Mouse (Mus musculus): Measurements from ENCODE around the gene Foxp1. TPM values are rescaled to one million over a fixed set of nuclear protein-coding genes. Genes with fewer than 3 reads are reported as not detected.

The Foxp1 gene
- polyA plus RNA-seq, 1 experiment from 2014 or later: 36.4 TPM

GRCm38 (mm10) chr6:99142900-99143755 lies 379.4 kb downstream of the Foxp1 start:
- no peak overlapping the region for H3K27ac ChIP-seq (ENCODE audit: low read length)
- 61% methylated on average over 10 of the region's 10 CpGs for WGBS

DNA sequence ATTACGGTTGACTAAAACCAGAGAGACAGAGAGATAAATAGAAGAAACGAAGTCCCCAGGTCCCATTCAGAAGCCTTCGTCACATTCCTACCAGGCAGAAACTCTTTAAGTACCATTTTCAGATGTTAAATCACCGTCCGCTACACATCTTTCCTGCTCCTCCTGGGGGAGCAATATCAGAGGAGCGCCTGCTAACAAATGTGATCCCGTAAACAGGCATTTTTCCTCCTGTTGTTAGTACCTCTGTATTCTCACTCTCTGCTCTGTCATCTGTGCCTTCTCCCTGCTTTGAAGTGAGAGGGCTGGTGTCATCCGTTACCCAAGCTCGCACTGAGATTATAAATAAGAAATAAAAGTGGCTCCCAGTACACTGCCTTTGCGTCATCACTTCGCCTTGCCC lies 384.5 kb downstream of the Foxp1 start:
- Histone ChIP-seq H3K27me3 (ENCODE audit: insufficient read depth, low read length) (no peaks in the 10 kb centered on the region), H3K4me3 (ENCODE audit: low read length) (no peak overlapping the region), H3K27ac (ENCODE audit: low read length) (no peak overlapping the region), H3K4me2 (replicated peaks; ENCODE audit: low read depth, low read length) (no peak overlapping the region), H3K36me3 (ENCODE audit: insufficient read depth, low read length) (no peaks in the 10 kb centered on the region), H3K9me3 (ENCODE audit: low read length) (no peaks in the 10 kb centered on the region; the same call in 1 of the 2 replicates), H3K9ac (replicated peaks; ENCODE audit: low read length) (no peak overlapping the region), H3K4me1 (ENCODE audit: insufficient read depth, low read length) (peaks cover 15% of the 10 kb centered on the region)
- 56% methylated on average over 11 of the region's 11 CpGs for WGBS
- no peak for ATAC-seq (ENCODE audit: low FRiP score, low TSS enrichment)

More at GRCm38 (mm10) chr6:99142900-99143755, 379.4 kb downstream of the Foxp1 start:
- Histone ChIP-seq H3K9me3 (ENCODE audit: low read length) (no peaks in the 10 kb centered on the region), H3K9ac (replicated peaks; ENCODE audit: low read length) (no peak overlapping the region), H3K4me3 (ENCODE audit: low read length) (no peak overlapping the region), H3K36me3 (ENCODE audit: insufficient read depth, low read length) (no peaks in the 10 kb centered on the region), H3K27me3 (ENCODE audit: insufficient read depth, low read length) (no peaks in the 10 kb centered on the region), H3K4me1 (ENCODE audit: insufficient read depth, low read length) (peaks cover 2% of the 10 kb centered on the region; the same call in 1 of the 2 replicates), H3K4me2 (replicated peaks; ENCODE audit: low read depth, low read length) (no peak overlapping the region)
- no peak for ATAC-seq (ENCODE audit: low FRiP score, low TSS enrichment)

GRCm38 (mm10) chr6:99137071-99137470 lies 385.4 kb downstream of the Foxp1 start:
- WGBS: 82% methylated on average over 11 of the region's 11 CpGs
- H3K27me3 ChIP-seq (ENCODE audit: insufficient read depth, low read length): no peaks in the 10 kb centered on the region
- H3K9me3 ChIP-seq (ENCODE audit: low read length): no peaks in the 10 kb centered on the region; the same call in 1 of the 2 replicates
- H3K4me3 ChIP-seq (ENCODE audit: low read length): no peak overlapping the region
- H3K9ac ChIP-seq (replicated peaks; ENCODE audit: low read length): no peak overlapping the region
- no peak for ATAC-seq (ENCODE audit: low FRiP score, low TSS enrichment)
- no peak overlapping the region for H3K27ac ChIP-seq (ENCODE audit: low read length)
- no peak overlapping the region for H3K4me2 ChIP-seq (replicated peaks; ENCODE audit: low read depth, low read length)
- no peaks in the 10 kb centered on the region for H3K36me3 ChIP-seq (ENCODE audit: insufficient read depth, low read length)
- peaks cover 15% of the 10 kb centered on the region for H3K4me1 ChIP-seq (ENCODE audit: insufficient read depth, low read length)

- Histone ChIP-seq H3K4me2 (replicated peaks; ENCODE audit: low read depth, low read length) (no peak overlapping the region), H3K9me3 (ENCODE audit: low read length) (no peaks in the 10 kb centered on the region; the same call in 1 of the 2 replicates), H3K36me3 (ENCODE audit: insufficient read depth, low read length) (no peaks in the 10 kb centered on the region), H3K9ac (replicated peaks; ENCODE audit: low read length) (no peak overlapping the region), H3K27ac (ENCODE audit: low read length) (peak overlapping the region; percentile 30; the same call in 1 of the 2 replicates), H3K4me3 (ENCODE audit: low read length) (no peak overlapping the region), H3K4me1 (ENCODE audit: insufficient read depth, low read length) (peaks cover 21% of the 10 kb centered on the region), H3K27me3 (ENCODE audit: insufficient read depth, low read length) (no peaks in the 10 kb centered on the region)
- WGBS: 20% methylated on average over 11 of the region's 11 CpGs
- no peak for ATAC-seq (ENCODE audit: low FRiP score, low TSS enrichment)
These were observed 386.4 kb downstream of the Foxp1 start for GRCm38 (mm10) chr6:99135938-99136729.

GRCm38 (mm10) chr6:99131815-99132214 lies 390.7 kb downstream of the Foxp1 start:
- 62% methylated on average over 4 of the region's 4 CpGs for WGBS
- H3K4me3 ChIP-seq (ENCODE audit: low read length): no peak overlapping the region
- no peaks in the 10 kb centered on the region; the same call in 1 of the 2 replicates for H3K9me3 ChIP-seq (ENCODE audit: low read length)

GRCm38 (mm10) chr6:99130758-99131410 lies 391.6 kb downstream of the Foxp1 start:
- ATAC-seq (ENCODE audit: low FRiP score, low TSS enrichment): peak; percentile 54; the same call in 1 of the 2 replicates
- no peak overlapping the region for H3K27ac ChIP-seq (ENCODE audit: low read length)
- WGBS: 71% methylated on average over 10 of the region's 10 CpGs
- H3K27me3 ChIP-seq (ENCODE audit: insufficient read depth, low read length): no peaks in the 10 kb centered on the region
- no peak overlapping the region for H3K9ac ChIP-seq (replicated peaks; ENCODE audit: low read length)
- no peak overlapping the region for H3K4me2 ChIP-seq (replicated peaks; ENCODE audit: low read depth, low read length)
- H3K36me3 ChIP-seq (ENCODE audit: insufficient read depth, low read length): no peaks in the 10 kb centered on the region
- H3K9me3 ChIP-seq (ENCODE audit: low read length): no peaks in the 10 kb centered on the region; the same call in 1 of the 2 replicates
- H3K4me1 ChIP-seq (ENCODE audit: insufficient read depth, low read length): peaks cover 17% of the 10 kb centered on the region
- H3K4me3 ChIP-seq (ENCODE audit: low read length): no peak overlapping the region

More at GRCm38 (mm10) chr6:99131815-99132214, 390.7 kb downstream of the Foxp1 start:
- Histone ChIP-seq H3K9ac (replicated peaks; ENCODE audit: low read length) (no peak overlapping the region), H3K4me1 (ENCODE audit: insufficient read depth, low read length) (peaks cover 22% of the 10 kb centered on the region), H3K27ac (ENCODE audit: low read length) (no peak overlapping the region), H3K36me3 (ENCODE audit: insufficient read depth, low read length) (no peaks in the 10 kb centered on the region), H3K27me3 (ENCODE audit: insufficient read depth, low read length) (no peaks in the 10 kb centered on the region), H3K4me2 (replicated peaks; ENCODE audit: low read depth, low read length) (no peak overlapping the region)
- ATAC-seq (ENCODE audit: low FRiP score, low TSS enrichment): no peak

DNA sequence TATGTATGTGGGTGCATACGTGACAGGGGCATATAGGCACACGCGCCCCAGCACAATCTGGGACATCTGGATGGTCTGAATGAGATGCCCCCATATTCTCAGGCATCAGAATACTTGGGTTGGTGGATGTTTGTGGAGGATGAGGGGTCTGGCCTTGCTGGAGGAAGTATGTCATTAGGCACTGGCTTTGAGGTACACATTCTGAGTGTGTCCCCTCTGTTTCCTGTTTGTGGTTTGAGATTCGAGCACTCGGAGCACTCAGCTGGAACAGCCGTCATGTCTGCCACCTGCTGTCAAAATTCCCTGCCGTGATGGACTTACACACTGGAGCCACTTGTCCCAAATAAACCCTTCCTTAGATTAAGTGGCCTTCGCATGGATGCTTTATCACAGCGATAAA lies 395.8 kb downstream of the Foxp1 start:
- H3K4me3 ChIP-seq (ENCODE audit: low read length): no peak overlapping the region
- no peak overlapping the region for H3K27ac ChIP-seq (ENCODE audit: low read length)
- H3K4me1 ChIP-seq (ENCODE audit: insufficient read depth, low read length): peaks cover 6% of the 10 kb centered on the region; the same call in 1 of the 2 replicates
- H3K27me3 ChIP-seq (ENCODE audit: insufficient read depth, low read length): no peaks in the 10 kb centered on the region
- no peak overlapping the region for H3K4me2 ChIP-seq (replicated peaks; ENCODE audit: low read depth, low read length)
- H3K36me3 ChIP-seq (ENCODE audit: insufficient read depth, low read length): no peaks in the 10 kb centered on the region
- H3K9me3 ChIP-seq (ENCODE audit: low read length): no peaks in the 10 kb centered on the region
- H3K9ac ChIP-seq (replicated peaks; ENCODE audit: low read length): no peak overlapping the region
- ATAC-seq (ENCODE audit: low FRiP score, low TSS enrichment): no peak
- 84% methylated on average over 9 of the region's 9 CpGs for WGBS

DNA sequence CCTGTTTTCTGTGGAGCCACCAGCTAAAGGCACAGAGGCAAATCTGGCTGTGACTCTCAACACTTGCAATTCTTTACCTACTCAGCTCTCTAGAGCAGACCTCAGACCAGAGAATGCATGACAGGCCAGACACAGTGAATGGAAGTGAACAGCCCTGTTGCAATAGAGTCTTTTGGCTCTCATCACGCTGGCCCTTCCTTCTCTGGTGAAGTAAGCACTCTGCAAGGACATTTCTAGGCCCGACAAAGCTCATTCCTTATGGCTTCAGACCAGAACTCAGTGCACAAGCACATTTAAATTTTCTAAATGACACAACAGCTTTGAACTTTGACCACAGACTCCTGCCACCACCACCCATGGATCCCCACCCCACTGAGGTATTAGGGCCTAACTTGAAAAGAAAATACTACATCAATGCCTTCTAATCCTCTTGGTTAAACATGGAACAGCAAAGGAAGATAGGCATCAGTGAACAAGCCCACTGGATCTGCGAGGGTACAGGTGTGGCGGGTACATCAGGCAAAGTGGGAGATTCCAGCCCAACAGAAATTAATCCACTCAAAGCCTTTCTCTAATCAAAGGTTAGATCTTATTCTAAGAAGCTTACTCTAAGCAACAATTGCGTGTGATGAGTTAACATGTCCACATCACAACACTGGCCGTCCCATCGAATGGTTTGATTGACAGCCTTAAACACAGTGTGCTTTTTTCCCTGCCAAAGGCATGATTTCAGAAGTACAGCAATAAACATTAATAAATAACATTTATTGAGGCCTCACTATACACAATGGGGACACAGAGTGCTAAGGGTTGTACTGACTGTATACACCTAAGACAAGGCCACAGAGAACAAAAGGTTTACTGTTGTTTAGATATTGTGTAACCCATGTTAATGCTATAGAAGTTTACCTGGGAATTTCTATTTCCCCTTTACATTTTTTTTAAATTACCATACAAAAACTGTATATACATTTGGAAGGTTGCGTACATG lies 401.4 kb downstream of the Foxp1 start:
- H3K4me1 ChIP-seq (ENCODE audit: insufficient read depth, low read length): peaks cover 3% of the 10 kb centered on the region; the same call in 1 of the 2 replicates
- H3K4me2 ChIP-seq (replicated peaks; ENCODE audit: low read depth, low read length): no peak overlapping the region
- no peaks in the 10 kb centered on the region for H3K9me3 ChIP-seq (ENCODE audit: low read length)
- no peak overlapping the region for H3K27ac ChIP-seq (ENCODE audit: low read length)
- H3K36me3 ChIP-seq (ENCODE audit: insufficient read depth, low read length): no peaks in the 10 kb centered on the region
- ATAC-seq (ENCODE audit: low FRiP score, low TSS enrichment): no peak
- 89% methylated on average over 8 of the region's 8 CpGs for WGBS
- H3K9ac ChIP-seq (replicated peaks; ENCODE audit: low read length): no peak overlapping the region
- H3K27me3 ChIP-seq (ENCODE audit: insufficient read depth, low read length): no peaks in the 10 kb centered on the region
- H3K4me3 ChIP-seq (ENCODE audit: low read length): no peak overlapping the region

All from kidney, embryonic 16.5 days (tissue).